Mouse (Mus musculus) adrenal gland, postnatal 10 days (tissue): ENCODE measurements around the gene Bhlhe40. TPM values are rescaled to one million over a fixed set of nuclear protein-coding genes. Genes with fewer than 3 reads are reported as not detected.

Source experiments
- DNase-seq: peaks from one replicate; pipeline ENCODE4 v3.0.0; 2021; ENCODE audit warnings: mixed read lengths
- long read RNA-seq, 2 experiments: library from polyadenylated mRNA; stranded (forward); transcript quantifications; one replicate each; pipeline ENCODE4 v2.0.0; 2021
- total RNA-seq, 2 experiments: library from RNA; stranded (reverse); gene quantifications; 2 replicates each; pipeline ENCODE4 v1.2.3; 2021

Bhlhe40 gene
- 10 to 100 TPM; 47.0 to 94.0 TPM for total RNA-seq
- long read RNA-seq, experiment 1, transcript Bhlhe40-204 (1 exons, 2,620 nt) = minor isoform, 31 of 83 reads
- long read RNA-seq, experiment 1, transcript Bhlhe40-201 (5 exons, 3,113 nt) = major isoform, 43 of 83 reads
- long read RNA-seq, experiment 1, partial matches to known transcripts = 0 of 83 reads
- long read RNA-seq, experiment 1, other reads (novel, unspliced or antisense) = 8 of 83 reads
- long read RNA-seq, experiment 2, transcript Bhlhe40-201 (5 exons, 3,113 nt) = major isoform, 33 of 38 reads
- long read RNA-seq, experiment 2, partial matches to known transcripts = 0 of 38 reads
- long read RNA-seq, experiment 2, other reads (novel, unspliced or antisense) = 2 of 38 reads

DNA sequence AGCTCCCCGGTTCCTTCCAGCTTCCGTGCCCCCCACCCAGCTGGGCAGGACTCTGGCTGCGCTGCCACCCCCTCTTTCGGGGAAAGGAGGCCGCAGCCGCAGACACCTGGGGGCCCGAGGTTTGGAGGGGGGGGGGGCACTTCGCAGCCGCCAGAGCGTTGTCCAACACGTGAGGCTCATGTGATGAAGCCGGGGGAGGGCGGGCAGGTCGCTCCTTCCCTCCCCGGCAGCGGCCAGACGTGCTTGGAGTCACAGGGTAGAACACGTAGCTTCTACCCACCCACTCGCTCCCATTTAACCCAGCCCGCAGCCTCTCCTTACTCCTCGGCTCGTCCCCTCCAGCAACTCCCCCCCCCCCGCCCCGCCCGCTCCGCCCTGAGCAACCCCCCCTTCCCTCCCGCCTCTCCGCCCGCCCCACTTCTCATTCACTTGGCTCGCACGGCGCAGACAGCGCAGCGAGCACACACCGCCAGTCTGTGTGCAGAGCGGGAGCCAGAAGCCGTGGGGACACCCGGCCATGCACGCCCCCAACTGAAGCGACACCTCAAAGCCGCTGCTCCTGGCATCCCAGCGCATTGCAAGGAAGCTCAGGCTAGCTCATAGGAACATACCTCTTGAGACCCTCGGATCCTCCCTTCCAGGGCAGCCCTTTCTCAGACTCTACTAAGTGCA is at the start of gene Bhlhe40:
Gene Bhlhe40, plus strand, starts transcription at position 424 of the 672 bp plus-strand sequence.
- peak; percentile 92 for DNase-seq

DNA sequence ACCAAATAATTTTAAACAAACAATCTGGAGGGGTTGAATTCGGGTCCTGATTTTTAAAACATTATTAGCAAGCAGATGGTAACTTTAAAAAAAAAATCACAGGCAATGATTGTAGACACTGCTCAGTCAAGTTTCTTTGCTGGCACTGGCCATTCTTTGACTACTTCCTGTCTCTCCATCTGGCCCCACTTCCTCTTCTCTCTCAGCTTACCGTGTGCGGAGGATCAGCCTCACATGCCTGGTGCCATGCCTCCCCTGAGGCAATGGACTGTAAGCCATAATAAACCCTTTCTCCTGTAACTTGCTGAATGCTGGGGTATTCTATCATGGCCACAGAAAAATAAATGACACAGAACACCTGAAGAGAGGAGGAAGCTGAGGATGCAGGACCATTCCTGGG is 48.8 kb upstream of the Bhlhe40 start:
- no peak for DNase-seq

DNA sequence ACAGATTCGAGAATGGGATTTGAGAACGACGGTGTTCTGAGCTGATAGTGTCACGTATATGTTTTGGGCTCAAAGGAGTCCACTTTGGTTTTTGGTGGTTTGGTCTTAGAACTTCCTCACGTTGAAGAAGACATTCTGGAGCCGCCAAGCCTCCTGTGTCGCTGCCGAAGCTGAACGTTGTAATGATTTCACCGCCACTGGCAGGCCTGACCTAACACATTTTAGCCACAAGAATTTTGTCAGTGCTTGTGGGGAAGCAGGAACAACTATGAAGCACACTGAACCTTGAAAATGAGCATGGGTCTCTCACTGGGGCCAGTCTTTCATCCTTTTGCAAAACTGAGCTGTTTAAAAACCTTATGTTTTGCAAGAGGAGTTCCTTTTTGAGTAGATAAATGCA is 42.4 kb upstream of the Bhlhe40 start:
- DNase-seq = no peak

DNA sequence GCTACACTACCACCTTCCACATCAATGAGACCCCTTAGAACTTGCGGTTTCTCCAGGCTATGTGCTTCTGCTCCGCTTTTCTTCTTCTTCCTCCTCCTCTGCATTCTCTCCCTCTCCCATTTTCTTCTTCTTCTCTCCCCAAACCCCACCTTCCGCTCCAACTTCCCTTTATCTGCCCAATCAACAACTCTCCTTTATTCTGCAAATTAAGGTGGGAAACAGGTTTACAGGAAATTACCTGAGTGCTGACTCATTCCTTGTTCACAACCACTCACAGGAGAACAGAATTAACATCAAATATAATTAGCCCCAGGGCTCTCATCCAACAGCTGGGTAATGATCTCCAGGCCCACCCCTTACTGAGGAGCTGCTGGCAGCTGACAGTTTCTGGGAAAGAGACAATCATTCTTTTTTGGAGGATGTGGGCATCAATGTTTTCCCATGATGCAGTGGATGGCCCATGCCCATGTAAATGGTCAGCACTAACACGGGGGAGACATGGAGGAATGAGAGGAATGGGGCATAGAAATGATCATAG is 37.3 kb upstream of the Bhlhe40 start:
- no peak for DNase-seq

DNA sequence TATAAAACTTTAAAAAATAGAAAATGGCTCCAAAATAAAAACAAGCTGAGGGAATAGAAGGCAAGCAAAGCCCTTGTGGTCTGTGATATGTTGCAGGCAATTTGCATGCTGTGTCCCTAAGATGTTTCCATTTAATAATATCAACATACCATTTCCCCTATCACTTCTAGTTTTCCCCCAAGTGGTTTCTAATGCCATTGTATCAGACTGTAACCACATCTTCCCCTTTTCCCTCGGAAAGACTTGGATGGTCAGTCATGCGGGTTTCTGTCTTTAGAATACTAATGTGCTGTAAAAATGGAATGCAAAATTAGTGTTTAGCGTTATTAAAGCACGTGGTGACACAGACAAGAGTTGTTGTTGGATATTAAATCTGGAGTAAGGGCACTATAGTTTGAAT is 35.5 kb upstream of the Bhlhe40 start:
- DNase-seq = no peak

DNA sequence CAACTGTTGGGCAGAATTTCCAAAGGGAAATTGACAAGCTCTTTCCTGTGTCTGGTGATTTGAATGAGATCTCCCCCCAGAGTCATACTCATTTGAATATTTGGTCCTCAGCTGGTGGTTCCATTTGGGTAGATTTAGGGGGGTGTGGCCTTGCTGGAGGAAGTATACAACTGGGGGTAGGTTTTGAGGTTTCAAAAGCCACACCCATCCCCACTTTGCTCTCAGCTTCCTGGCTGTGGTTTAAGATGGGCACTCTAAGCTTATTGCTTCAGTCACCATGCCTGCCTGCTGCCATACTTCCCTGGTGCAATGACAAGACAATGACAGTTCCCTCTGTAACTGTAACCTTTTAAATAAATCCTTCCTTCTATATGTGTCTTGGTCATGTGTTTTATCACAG is 29.7 kb upstream of the Bhlhe40 start:
- no peak for DNase-seq

DNA sequence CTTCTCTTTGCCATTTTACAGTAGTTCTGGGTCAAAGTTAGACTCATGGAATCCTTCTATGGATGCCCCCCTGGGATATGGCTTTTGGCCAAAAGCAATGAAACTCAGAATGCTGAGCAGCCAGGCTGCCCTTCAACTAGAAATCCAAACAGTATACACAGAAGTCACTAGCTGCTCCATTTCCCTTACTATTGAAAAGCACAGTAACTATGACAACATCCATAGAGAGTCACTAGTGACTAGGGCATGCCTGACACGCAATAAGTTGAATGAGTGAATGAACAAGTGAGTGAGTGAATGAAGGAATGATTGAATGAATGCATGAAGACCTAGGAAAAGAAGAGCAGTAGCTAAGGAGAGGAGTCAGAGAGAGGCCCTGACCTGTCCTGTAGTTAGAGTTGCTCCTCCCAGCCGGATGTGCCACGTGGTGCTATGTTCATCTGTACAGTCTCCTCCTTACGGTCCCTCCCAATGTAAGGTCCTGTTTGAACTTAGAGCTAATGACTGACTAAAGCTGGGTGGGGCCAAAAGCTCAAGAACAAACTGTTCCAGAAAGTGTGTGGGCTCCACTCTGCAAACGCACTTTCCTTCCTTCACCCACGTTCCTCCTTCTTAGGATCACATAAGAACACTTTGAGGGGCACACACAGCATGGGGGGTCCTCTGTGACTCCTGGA is 22.1 kb upstream of the Bhlhe40 start:
- no peak for DNase-seq

DNA sequence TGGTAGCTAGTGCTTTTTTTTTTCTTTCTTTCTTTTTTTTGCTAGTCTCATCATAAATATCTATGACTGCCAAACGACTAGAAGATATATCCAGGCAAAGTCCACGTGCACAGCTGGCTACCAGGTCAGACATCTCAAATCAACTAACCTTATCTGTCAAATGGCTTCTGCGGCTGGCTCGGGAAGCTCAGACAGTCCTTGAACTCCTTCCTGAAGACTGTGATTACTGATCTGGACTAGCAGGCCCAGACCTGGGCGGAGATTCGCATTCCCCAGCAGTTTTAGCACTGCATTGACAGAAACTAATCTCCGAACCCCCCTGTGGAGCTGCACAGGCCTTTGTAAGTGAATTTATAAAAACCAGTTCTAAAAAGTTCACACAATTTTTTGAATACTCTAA is 18.4 kb upstream of the Bhlhe40 start:
- DNase-seq = no peak

DNA sequence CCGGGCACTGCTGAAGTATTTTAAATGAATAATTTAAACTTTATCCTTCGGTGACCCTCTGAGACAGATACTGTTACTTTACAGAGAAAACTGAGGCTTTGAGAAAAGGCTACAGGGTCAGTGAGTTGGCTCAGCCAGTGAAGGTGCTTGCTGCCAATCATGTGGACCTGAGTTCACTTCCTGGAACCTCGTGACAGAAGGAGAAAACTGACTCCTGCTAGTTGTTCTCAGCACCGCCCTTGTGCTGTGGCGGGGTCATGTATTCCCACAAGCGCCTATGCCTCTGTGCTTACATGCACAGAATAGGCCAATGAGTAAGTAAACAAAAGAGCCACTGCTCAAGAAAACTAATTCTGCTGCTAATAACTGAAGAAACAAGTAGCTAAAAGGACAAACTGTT is 17.4 kb upstream of the Bhlhe40 start:
- no peak for DNase-seq

DNA sequence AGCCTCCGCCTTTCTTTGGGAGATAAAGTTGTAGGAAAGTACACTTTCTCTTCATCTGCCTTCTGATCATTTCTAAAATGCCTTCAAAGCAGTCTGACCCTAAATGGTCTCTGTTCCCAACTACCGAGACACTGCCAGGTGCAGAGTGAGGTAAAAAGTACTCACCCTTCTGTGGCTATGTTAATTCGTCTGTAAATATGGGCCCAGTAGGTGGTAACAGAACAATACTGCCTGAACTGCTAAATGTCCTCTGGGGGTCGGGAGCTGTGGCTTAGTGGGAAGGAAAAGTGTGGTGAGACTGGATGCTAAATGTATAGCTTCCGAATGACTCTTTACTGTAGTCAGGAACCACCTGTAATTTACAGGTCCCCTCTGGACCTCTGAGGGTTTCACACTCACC is 16.1 kb upstream of the Bhlhe40 start:
- DNase-seq = no peak

DNA sequence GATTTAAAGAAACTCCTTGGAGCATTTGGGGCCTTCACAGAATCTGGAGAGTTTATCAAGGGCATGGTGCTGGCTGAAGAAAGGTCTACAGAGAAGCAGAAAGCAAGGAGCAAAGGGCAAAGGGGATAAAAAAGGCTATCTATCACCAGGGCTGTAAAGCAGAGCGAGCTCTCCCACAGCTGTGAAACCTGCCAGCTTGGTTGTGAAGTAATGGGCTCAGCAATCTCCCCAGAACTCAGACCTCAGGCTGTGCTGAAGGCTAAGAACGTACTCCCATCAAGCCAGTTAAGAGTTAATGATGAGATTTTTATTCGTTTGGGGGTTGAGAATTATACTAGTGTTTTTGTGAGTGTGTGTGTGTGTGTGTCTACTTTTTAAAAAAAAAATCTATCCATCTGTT is 13.3 kb upstream of the Bhlhe40 start:
- DNase-seq = no peak

DNA sequence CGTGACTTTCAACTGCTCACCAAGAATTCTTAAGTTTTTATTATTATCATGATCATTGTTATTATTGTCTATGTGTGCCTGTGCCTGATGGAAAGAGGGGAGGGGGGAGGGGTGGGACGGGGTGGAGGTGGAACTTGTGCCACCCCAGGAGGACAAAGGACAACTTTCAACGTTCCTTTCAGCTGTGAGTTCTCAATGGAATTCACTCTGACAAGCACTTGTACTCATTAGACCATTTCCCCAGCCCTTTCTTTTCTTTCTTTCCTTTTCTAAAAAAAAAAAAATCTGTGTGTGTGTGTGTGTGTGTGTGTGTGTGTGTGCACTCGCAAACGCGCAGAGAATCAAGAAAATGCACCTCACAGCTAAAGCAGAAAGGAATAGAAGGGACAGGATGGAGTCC is 12.4 kb upstream of the Bhlhe40 start:
- no peak for DNase-seq

DNA sequence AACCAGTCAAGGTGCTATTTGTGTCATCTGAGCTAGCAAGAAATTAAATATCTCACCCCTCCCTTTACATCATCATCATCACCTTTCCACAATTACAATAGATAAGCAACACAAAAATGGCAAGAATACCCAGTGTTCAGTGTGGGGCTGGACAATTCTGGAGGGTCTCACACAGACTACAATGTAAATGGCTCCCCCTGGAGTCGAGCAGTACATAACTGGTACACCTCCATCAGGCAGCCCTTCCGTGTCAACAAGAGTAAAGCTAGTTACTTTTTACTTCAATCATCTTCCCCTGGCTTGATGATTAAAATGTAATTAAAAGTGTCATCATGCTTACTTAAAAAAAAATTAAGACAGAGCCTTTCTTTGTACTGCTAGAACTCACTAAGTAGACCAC is 4.6 kb upstream of the Bhlhe40 start:
- DNase-seq = no peak

DNA sequence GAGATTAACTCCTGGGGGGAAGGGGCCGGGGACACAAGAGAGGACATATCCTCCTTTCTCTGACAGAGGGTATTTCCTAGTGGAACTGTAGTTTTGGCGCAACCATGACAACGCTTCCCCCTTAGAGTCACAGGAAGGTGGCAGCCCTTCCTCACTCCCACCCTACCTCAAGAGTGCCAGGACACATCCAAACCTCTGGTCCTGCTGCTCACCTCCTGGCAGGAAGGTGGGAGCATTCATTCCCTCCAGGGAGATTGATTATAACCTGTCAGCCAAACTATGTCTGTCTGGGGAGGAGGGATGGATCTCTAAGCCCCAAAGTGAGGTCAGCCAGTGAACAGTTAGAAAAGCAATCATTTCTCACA is 2.4 kb upstream of the Bhlhe40 start:
- no peak for DNase-seq

DNA sequence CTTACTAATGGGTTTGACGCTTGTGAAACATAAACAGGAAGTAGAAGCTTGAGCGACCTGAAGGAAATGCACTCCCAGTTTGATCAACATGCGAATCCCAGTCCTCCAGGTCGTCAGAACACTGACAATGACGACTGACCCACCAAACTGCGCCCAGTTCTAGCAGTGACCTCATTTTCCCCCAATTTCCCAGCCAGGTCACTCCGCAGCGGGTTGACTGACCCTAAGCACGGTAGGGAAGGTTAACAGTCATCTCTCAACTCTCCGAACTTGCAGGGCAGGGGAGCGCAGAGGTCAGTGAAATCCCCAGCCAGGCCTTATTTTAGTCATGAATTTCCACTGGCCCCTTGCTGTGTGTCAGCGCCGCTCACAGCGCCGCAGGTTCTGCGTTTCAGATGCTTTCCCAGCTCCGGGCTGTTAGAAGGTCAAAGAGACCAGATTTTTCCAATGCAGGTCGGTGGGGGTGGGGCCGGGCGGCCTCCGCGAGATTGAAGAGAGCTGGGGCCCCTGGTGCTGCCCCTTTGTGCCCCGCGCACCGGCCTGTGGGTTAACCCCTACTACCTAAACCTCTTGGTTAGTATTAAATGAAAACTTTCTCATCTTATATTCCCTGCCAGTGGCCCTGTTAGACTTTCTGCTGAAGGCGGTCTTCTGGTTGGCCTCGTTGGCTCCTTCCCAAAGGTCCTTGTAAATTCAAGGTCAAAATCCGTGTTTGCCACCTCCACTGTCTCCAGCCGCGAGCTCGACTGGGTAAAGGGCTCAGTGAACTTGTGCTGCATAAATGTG is 1.8 kb upstream of the Bhlhe40 start:
- DNase-seq = peak; percentile 82

DNA sequence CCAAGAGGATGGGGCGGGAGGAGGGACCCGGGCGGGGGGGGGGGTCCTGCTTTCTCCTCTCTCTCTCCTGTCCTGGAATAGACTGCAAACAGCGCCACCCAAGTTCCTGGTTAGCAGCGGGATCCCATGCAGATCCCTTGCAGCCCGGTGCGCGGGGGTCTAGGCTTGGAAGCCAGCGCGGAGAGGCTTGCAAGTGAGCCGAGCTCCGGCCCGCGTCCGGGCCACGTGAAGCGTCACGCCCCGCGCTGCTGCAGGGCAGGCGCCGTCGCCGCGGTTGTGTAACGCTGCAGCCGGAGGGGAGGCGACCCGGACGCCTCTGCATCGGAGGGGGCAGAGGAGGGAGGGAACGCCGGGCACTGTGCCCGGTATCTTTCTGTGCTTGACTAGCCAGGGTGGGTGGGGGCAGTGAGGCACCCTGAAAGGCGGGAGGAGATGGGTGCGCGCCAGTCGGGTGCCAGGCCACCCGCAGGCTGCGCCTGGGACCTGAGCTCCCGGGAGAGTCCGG is 1.2 kb upstream of the Bhlhe40 start:
- peak; percentile 97 for DNase-seq

DNA sequence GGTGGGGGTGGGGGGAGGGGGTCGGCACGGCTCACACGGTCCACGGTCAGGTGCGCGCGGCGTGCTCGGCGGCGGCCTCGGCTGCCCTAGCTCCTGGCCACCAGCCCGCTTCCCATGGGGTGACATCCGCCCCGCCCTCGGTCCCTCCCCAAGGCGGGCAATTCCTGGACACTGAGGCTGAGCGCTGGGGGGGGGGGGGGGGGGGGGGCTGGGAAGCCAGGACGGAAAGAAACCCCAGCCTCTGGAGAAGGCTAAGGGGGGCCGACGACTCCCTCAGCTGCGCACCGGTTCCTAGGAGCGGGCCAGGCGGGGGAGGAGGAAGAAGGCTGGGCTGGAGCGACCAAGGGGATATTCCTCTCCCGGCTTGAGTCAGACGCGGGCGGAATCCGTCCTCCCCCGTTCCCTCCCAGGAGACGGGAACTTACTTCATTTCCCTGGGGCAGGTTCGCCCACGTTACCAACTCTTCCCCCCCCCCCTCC is 663 bp upstream of the Bhlhe40 start:
- peak; percentile 95 for DNase-seq

DNA sequence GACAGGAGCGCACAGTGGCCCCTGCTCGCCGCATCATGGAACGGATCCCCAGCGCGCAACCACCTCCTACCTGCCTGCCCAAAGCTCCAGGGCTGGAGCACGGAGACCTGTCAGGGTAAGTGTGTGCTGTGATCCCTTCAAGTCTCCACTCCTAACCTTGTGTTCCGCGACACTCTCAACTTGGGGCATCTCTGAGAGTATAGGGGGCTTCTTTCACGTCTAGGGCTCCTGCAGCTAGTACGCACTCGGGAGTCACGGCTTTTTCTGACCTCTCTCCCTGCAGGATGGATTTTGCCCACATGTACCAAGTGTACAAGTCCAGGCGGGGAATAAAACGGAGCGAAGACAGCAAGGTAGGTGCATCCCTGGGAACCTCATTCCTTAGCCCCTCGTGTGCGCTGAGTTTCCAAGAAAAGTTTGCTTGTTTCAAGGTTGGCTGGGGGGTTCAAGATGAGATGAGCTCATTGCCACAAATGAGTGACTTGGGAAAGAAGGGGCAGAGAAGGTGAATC is 505 bp downstream of the Bhlhe40 start:
- DNase-seq = no peak

DNA sequence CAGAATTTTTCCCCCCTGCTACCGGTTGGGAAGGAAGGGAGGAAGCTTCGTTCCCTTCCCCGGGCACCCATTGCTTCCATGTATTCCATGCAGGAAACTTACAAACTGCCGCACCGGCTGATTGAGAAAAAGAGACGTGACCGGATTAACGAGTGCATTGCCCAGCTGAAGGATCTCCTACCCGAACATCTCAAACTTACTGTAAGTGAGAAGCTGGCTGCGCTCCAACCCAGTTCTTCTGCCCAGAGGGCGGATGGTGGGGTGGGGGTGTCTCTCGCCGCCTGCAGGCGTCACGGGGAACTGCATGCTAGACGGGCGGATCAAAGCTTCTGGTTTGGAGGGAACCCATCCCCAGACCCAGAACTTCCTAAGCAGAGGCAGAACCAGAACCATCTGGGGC is 983 bp downstream of the Bhlhe40 start:
- DNase-seq = peak; percentile 95

DNA sequence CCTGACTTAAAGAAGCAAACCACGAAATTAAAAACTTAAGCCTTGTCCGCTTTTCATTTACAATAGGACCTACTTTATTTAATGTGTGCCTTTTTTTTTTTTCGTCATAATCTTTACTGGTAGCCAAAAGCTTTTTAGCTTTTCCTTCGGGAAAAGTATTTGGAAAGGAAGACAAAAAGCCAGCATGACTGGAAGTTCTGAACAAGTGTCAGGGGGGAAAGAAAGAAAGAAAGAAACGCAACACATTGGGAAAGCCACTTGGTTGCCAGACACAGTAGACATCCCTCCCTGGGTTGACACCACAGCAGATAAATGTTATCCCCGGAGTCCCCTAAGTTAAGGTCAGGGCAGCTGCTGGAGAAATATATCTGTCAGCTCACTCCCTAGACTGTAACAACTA is 1.5 kb downstream of the Bhlhe40 start:
- DNase-seq = no peak

DNA sequence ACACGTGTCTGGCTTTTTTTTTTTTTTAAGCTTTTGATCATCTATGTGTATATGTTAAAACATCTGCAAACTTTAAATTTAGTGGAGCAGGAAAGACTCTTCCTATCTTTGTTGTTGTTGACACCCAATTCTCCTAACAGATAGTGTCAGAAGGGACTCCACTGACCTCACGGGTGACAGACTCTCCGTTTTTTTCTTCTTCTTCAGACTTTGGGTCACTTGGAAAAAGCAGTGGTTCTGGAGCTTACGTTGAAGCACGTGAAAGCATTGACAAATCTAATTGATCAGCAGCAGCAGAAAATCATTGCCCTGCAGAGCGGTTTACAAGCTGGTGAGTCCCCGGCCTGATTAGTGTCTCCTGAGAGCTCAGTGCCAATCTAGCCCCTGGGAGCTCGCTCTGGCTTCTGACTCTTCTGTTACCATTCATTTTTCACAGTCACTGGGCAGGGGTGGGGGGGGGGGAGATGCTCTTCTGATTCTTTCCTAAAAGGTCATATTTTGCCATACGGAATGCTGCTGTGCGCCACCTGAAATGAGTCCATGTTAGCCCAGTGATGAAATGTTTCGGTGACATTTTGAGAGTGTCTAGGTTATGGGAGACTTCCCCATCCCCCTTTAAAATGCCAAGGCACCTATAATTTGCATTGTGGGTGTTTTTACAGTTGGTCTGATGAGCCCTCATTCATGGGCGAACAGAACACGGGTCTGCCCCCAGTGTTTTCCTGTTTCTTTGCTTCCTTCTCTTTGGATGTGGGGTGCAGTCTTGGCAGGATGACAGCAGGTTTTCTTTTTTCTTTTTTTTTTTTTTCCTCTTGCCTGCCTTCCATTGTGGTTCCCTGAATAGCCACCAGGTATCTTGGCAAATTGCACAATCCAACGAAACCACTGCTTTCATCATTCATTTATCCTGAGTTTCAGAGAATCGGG is 2.1 kb downstream of the Bhlhe40 start:
- DNase-seq = no peak
